Mouse (Mus musculus): ENCODE data around the gene Gabbr2. TPM values are rescaled to one million over a fixed set of nuclear protein-coding genes. Genes with fewer than 3 reads are reported as not detected.

Gabbr2 gene
- polyA plus RNA-seq, 1 experiment from 2014 or later = 0.14 TPM

DNA sequence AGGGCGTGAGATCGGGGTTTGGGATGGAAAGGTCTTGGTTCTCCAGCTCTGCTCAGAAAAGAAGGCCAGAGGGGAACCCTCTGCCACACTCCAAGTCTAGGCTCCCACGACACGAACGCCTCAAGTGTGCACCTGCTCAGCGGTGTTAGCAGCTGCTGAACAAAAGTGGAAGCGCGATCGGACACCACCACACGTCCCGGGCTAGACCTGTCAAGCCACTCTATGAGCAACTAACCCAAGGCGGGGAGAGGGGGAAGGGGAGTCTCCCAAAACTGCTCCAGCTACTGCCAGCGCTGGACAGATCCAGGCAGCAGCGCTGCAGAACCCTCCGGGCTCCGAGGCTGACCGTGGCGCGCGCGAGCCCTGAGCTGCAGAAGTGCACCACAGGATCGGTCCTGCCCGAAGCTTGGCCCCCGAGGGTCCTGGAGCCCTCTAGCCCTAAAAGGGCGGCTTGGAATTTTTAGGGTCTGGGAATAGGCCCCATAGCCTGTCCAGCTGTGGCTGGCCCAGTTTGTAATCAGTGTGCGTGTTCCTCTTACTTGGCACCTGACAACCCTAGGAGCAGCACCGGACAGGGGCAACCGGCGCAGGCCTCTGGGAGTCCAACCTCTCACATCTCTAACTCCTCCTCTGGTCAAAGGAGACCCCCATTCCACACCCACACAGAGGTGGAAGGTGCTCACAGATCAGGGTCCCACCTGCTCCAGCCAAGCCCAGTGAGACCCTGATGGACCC is 1.2 kb downstream of the Gabbr2 start:
- H3K4me2 ChIP-seq (replicated peaks; ENCODE audit: low read depth) = 0 out of 2 replicates have a peak overlapping the region, but pooled peaks have one; percentile 17
- H3K9ac ChIP-seq (ENCODE audit: low read depth, low read length) = no peak overlapping the region
- no peaks in the 10 kb centered on the region for H3K4me1 ChIP-seq (replicated peaks; ENCODE audit: control insufficient read depth, insufficient read depth, low read length)
- no peak for ATAC-seq
- no peak overlapping the region for H3K27ac ChIP-seq (ENCODE audit: low read depth, low read length)
- H3K27me3 ChIP-seq (replicated peaks; ENCODE audit: control insufficient read depth, insufficient read depth, low read length) = peaks cover 56% of the 10 kb centered on the region
- H3K36me3 ChIP-seq (ENCODE audit: control insufficient read depth, insufficient read depth) = no peaks in the 10 kb centered on the region
- H3K4me3 ChIP-seq (ENCODE audit: low read depth, low read length) = peak overlapping the region; percentile 14; the same call in 1 of the 2 replicates
- H3K9me3 ChIP-seq (ENCODE audit: control insufficient read depth) = no peaks in the 10 kb centered on the region
- TF ChIP-seq CTCF (IDR thresholded peaks at IDR 0.05; ENCODE audit: low read depth) = no peak
- WGBS = 4% methylated on average over 29 of the region's 29 CpGs

DNA sequence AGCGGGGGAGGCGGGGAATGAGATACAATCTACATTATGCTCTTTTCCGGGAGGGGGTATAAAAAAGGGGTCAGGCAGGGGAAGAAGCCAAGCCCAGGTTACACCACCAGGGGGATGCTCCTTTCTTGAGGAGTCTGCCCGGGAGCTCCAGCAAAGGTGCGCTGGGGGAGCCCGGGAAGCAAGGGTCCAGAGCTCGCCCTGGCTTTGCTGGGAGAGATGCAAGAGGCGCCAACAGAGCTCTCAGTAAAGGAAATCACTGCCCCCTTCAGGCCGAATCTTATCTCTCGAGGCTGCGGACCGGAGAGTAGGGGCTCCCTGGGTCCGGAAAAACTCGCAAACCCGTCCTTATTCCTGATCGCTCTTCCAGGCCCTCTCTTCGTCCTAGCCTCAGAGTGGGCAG is 1.8 kb downstream of the Gabbr2 start:
- H3K4me2 ChIP-seq (replicated peaks; ENCODE audit: low read depth) = 0 out of 2 replicates have a peak overlapping the region, but pooled peaks have one; percentile 17
- H3K36me3 ChIP-seq (ENCODE audit: control insufficient read depth, insufficient read depth) = no peaks in the 10 kb centered on the region
- ATAC-seq = no peak
- peak; percentile 72 for TF ChIP-seq CTCF (IDR thresholded peaks at IDR 0.05; ENCODE audit: low read depth)
- H3K9ac ChIP-seq (ENCODE audit: low read depth, low read length) = no peak overlapping the region
- H3K4me3 ChIP-seq (ENCODE audit: low read depth, low read length) = peak overlapping the region; percentile 14; the same call in 1 of the 2 replicates
- H3K9me3 ChIP-seq (ENCODE audit: control insufficient read depth) = no peaks in the 10 kb centered on the region
- peaks cover 54% of the 10 kb centered on the region for H3K27me3 ChIP-seq (replicated peaks; ENCODE audit: control insufficient read depth, insufficient read depth, low read length)
- no peak overlapping the region for H3K27ac ChIP-seq (ENCODE audit: low read depth, low read length)
- 1% methylated on average over 17 of the region's 17 CpGs for WGBS
- no peaks in the 10 kb centered on the region for H3K4me1 ChIP-seq (replicated peaks; ENCODE audit: control insufficient read depth, insufficient read depth, low read length)

DNA sequence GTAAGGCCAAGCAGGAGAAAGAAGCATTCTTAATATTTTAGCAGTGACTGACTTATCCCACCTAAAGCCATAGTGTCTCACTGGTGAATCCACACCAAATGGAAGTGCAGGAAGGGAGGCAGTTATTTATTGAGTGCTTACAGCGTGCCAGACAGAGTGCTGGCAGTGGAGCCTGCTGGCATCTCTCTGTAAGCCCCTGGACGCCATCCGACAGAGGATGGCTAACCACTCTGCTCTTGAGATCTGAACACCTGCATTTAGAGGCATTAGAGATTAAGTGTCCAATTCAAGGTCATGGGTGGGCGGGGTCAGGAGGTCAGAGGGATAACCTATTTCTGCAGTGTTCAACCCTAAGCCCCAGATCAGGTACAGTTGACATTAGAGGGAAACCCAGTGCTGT is 2.8 kb downstream of the Gabbr2 start:
- no peak overlapping the region for H3K9ac ChIP-seq (ENCODE audit: low read depth, low read length)
- no peak for TF ChIP-seq CTCF (IDR thresholded peaks at IDR 0.05; ENCODE audit: low read depth)
- WGBS = 72% methylated on average over 4 of the region's 4 CpGs

DNA sequence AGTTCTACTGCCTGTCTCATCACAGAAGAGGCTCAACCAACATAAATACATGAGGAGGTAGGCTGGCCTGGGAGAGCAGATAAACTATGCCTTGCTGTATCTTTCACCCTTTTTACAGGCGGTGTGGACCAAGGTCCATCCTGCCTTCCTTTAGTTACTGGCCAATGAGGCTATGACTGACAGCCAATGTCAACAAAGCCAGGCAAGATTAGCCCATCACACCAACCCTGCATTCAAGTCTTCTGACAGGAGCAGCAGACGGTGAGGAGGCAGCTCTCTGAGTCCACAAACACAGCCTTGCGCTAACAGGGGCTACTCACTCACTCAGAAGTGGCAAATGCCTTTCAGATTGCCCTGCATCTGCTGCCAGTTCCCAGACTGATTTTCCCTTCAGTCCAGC is 3.4 kb downstream of the Gabbr2 start:
- Histone ChIP-seq H3K36me3 (ENCODE audit: control insufficient read depth, insufficient read depth) (no peaks in the 10 kb centered on the region), H3K4me3 (ENCODE audit: low read depth, low read length) (no peak overlapping the region), H3K27me3 (replicated peaks; ENCODE audit: control insufficient read depth, insufficient read depth, low read length) (peaks cover 48% of the 10 kb centered on the region), H3K4me1 (replicated peaks; ENCODE audit: control insufficient read depth, insufficient read depth, low read length) (no peaks in the 10 kb centered on the region), H3K4me2 (replicated peaks; ENCODE audit: low read depth) (no peak overlapping the region), H3K9ac (ENCODE audit: low read depth, low read length) (no peak overlapping the region), H3K9me3 (ENCODE audit: control insufficient read depth) (no peaks in the 10 kb centered on the region), H3K27ac (ENCODE audit: low read depth, low read length) (no peak overlapping the region)
- whole genome bisulfite sequencing = 32% methylated on average over 3 of the region's 3 CpGs
- ATAC-seq = no peak
- no peak for TF ChIP-seq CTCF (IDR thresholded peaks at IDR 0.05; ENCODE audit: low read depth)

More for the DNA sequence above, 2.8 kb downstream of the Gabbr2 start:
- no peak overlapping the region for H3K27ac ChIP-seq (ENCODE audit: low read depth, low read length)
- H3K36me3 ChIP-seq (ENCODE audit: control insufficient read depth, insufficient read depth) = no peaks in the 10 kb centered on the region
- H3K27me3 ChIP-seq (replicated peaks; ENCODE audit: control insufficient read depth, insufficient read depth, low read length) = peaks cover 54% of the 10 kb centered on the region
- no peak overlapping the region for H3K4me3 ChIP-seq (ENCODE audit: low read depth, low read length)
- H3K4me2 ChIP-seq (replicated peaks; ENCODE audit: low read depth) = no peak overlapping the region
- no peaks in the 10 kb centered on the region for H3K9me3 ChIP-seq (ENCODE audit: control insufficient read depth)
- H3K4me1 ChIP-seq (replicated peaks; ENCODE audit: control insufficient read depth, insufficient read depth, low read length) = no peaks in the 10 kb centered on the region
- no peak for ATAC-seq

DNA sequence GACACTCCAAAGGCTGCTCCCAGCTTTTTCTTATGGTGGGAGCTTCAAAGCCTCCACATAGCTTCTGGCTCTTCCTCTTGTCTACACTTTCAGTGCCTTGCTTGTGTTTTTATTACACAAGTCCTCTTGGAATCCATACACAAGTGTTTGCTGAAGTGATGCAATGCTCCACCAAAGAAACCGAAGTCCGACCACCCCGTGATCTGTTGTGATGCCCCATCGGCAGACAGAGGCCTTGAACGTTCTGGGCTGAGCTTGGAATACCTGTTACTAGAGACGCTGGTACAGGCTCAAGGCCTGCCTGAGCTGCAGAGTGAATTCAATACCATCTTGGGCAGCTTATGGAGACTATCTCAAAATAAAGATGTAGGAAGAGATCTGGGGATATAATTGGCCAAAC is 3.9 kb downstream of the Gabbr2 start:
- no peak overlapping the region for H3K9ac ChIP-seq (ENCODE audit: low read depth, low read length)
- no peaks in the 10 kb centered on the region for H3K9me3 ChIP-seq (ENCODE audit: control insufficient read depth)
- H3K36me3 ChIP-seq (ENCODE audit: control insufficient read depth, insufficient read depth) = no peaks in the 10 kb centered on the region
- no peak overlapping the region for H3K4me2 ChIP-seq (replicated peaks; ENCODE audit: low read depth)
- no peak overlapping the region for H3K27ac ChIP-seq (ENCODE audit: low read depth, low read length)
- H3K4me1 ChIP-seq (replicated peaks; ENCODE audit: control insufficient read depth, insufficient read depth, low read length) = no peaks in the 10 kb centered on the region
- TF ChIP-seq CTCF (IDR thresholded peaks at IDR 0.05; ENCODE audit: low read depth) = no peak
- ATAC-seq = no peak
- peaks cover 45% of the 10 kb centered on the region for H3K27me3 ChIP-seq (replicated peaks; ENCODE audit: control insufficient read depth, insufficient read depth, low read length)
- 79% methylated on average over 6 of the region's 6 CpGs for WGBS
- H3K4me3 ChIP-seq (ENCODE audit: low read depth, low read length) = no peak overlapping the region

DNA sequence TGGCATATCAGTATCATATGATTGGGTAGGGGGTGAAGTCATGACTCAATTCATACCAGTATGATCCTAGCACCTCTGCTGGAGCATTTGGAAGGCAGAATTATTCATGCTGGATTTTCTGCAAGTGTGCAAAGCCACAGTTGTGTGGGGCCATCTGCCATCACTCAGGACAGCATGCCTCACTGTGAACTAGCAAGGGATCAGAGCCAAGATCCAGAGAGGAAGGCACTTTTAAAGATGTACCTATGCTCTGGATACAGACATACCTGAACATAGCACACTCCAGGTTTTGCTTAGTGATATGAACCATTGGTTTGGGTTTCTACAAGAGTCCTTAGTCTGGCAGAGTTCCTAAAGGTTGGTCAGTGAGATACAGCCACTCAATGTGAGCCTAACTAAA is 5.6 kb downstream of the Gabbr2 start:
- Histone ChIP-seq H3K4me1 (replicated peaks; ENCODE audit: control insufficient read depth, insufficient read depth, low read length) (no peaks in the 10 kb centered on the region), H3K9me3 (ENCODE audit: control insufficient read depth) (no peaks in the 10 kb centered on the region), H3K36me3 (ENCODE audit: control insufficient read depth, insufficient read depth) (no peaks in the 10 kb centered on the region), H3K27me3 (replicated peaks; ENCODE audit: control insufficient read depth, insufficient read depth, low read length) (peaks cover 27% of the 10 kb centered on the region), H3K4me3 (ENCODE audit: low read depth, low read length) (no peak overlapping the region), H3K27ac (ENCODE audit: low read depth, low read length) (no peak overlapping the region), H3K4me2 (replicated peaks; ENCODE audit: low read depth) (no peak overlapping the region), H3K9ac (ENCODE audit: low read depth, low read length) (no peak overlapping the region)
- ATAC-seq = no peak
- no peak for TF ChIP-seq CTCF (IDR thresholded peaks at IDR 0.05; ENCODE audit: low read depth)
